Mouse (Mus musculus) ovary, adult 18-20 months (tissue): ENCODE results near the gene Pcnx3.

ENCODE experiments used
- DNase-seq: peaks from one replicate; pipeline ENCODE4 v3.0.0; 2022; ENCODE audit warnings: low spot score, mixed read lengths

The Pcnx3 gene

GRCm38 (mm10) chr19:5684236-5684635 lies 4.5 kb downstream of the Pcnx3 start:
- DNase-seq = no peak

- DNase-seq = no peak
These were observed 8.3 kb downstream of the Pcnx3 start for GRCm38 (mm10) chr19:5680432-5680831.

GRCm38 (mm10) chr19:5668372-5668771 lies 20.3 kb downstream of the Pcnx3 start:
- DNase-seq = no peak

GRCm38 (mm10) chr19:5666386-5666785 lies 22.3 kb downstream of the Pcnx3 start:
- no peak for DNase-seq

GRCm38 (mm10) chr19:5665465-5665864 lies 23.2 kb downstream of the Pcnx3 start:
- DNase-seq = no peak

GRCm38 (mm10) chr19:5664669-5665257 lies 23.9 kb downstream of the Pcnx3 start:
- no peak for DNase-seq

GRCm38 (mm10) chr19:5662981-5663913 lies 25.5 kb downstream of the Pcnx3 start, which contains the start of gene Sipa1:
Gene Sipa1 (minus strand): TSS chr19:5663707.
- DNase-seq = peak; percentile 91

GRCm38 (mm10) chr19:5662310-5662709 lies 26.4 kb downstream of the Pcnx3 start:
- DNase-seq = no peak

- no peak for DNase-seq
These were observed 27.6 kb downstream of the Pcnx3 start for GRCm38 (mm10) chr19:5660942-5661751.

GRCm38 (mm10) chr19:5654720-5655298 lies 33.9 kb downstream of the Pcnx3 start:
- DNase-seq = no peak

- no peak for DNase-seq
These were observed 34.6 kb downstream of the Pcnx3 start for GRCm38 (mm10) chr19:5653969-5654719.

GRCm38 (mm10) chr19:5652570-5652969 lies 36.1 kb downstream of the Pcnx3 start:
- DNase-seq = no peak

- no peak for DNase-seq
These were observed 37.0 kb downstream of the Pcnx3 start for GRCm38 (mm10) chr19:5651502-5652274.

GRCm38 (mm10) chr19:5649298-5649741 lies 39.4 kb downstream of the Pcnx3 start:
- no peak for DNase-seq

GRCm38 (mm10) chr19:5648401-5649297 lies 40.1 kb downstream of the Pcnx3 start:
- DNase-seq = peak; percentile 81

- no peak for DNase-seq
These were observed 40.9 kb downstream of the Pcnx3 start for GRCm38 (mm10) chr19:5647791-5648190.

GRCm38 (mm10) chr19:5646731-5647330 lies 41.9 kb downstream of the Pcnx3 start:
- no peak for DNase-seq

- no peak for DNase-seq
These were observed 43.4 kb downstream of the Pcnx3 start for GRCm38 (mm10) chr19:5645280-5645679.

GRCm38 (mm10) chr19:5641641-5642040 lies 47.1 kb downstream of the Pcnx3 start:
- DNase-seq = no peak
